In the genomic region with DNA sequence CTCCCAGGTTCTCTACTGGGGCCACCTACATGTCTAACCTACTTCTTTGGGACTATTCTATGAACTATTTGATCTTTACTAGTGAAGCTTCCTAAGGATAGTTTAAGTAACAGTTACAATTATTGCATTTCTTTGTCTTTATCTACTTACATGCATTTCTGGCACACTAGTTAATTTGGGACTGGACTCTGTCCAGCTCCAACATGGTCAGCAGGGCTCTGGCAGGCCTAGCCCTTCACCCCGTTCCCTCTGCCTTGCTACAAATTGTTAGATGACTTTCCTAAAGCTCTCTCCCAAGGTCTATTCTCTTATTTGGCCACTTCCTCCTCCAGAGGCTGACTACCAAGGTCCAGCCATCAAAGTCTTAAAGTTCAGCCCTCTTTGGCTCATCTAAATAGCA, we compare ENCODE assay signal across 17 mouse cellular contexts.
"Had no signal": no experiment of that assay in that cellular context is flagged by ENCODE, and none has a peak within 500 bp of the region (broad histone marks: within the 10 kb centered on the region; RNA-seq: fewer than 3 reads in every experiment).

No protein-coding gene starts in this region.

- H3K27ac ChIP-seq: liver, embryonic 14.5 days; macrophage; midbrain, embryonic 10.5 days; midbrain, embryonic 12.5 days; neural tube, embryonic 13.5 days; stomach, embryonic 15.5 days; stomach, postnatal 0 days had no signal

- H3K36me3 ChIP-seq: midbrain, embryonic 10.5 days; midbrain, embryonic 12.5 days; neural tube, embryonic 13.5 days; stomach, embryonic 15.5 days had no signal

- H3K4me1 ChIP-seq: stomach, embryonic 15.5 days had no signal

- H3K27me3 ChIP-seq: midbrain, embryonic 12.5 days; neural tube, embryonic 13.5 days; stomach, embryonic 15.5 days had no signal

- ATAC-seq: midbrain, embryonic 16.5 days had no signal

- DNase-seq: lung, adult 18-20 months; lung, embryonic 14.5 days; lung, postnatal 10 days; midbrain, embryonic 14.5 days; right cerebral cortex, postnatal 14 days; thymus, adult 2 months; thymus, postnatal 25 days; thymus, postnatal 4 days had no signal

- H3K4me3 ChIP-seq: midbrain, embryonic 10.5 days; midbrain, embryonic 12.5 days; myocyte; neural tube, embryonic 13.5 days; stomach, embryonic 15.5 days had no signal
